Mouse (Mus musculus): ENCODE measurements around the gene Pck1.

Gene Pck1

DNA sequence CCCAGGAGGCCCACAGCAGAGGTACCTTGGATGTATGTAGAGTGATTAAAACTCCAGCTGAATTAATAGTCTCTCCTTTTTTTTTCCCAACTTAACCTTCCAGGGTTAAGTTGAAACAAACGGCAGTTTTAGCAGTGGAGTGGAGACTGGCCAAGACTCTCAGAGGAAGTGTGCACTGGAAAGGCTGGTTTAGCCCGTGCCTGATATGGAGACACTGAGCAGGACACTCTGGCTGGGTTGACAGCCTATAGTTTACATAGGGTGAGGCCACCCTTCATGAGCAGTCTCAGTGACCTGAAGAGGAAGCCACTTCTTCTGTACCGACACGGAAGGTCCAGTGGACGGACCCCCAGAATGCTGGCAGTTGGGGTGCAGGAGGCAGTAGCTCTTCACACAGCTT is 1.5 kb upstream of the Pck1 start:
- no peak for DNase-seq

DNA sequence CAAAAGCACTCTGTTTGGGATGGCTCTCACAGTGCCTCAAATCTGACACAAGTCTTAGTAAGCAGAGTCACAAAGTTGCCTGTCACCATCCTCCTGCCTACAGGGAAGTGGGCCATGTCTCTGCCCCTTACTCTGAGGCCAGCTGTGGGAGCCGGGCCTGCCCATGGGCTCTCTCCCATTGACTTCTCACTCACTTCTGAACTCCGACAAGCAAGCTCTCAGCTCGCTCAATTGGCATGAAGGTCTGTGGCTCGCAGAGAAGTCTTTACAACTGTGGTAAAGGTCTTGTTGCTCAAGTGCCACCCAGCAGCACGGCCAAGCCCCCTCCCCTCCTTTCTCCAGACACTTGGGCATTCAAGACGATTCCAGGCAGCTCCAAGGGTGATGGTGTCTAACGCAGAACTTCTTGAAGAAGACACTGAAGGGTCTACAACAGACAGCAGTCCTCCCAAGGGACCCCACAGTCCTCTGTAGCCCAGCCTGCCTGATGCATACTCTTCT is 1.0 kb upstream of the Pck1 start:
- no peak for DNase-seq

DNA sequence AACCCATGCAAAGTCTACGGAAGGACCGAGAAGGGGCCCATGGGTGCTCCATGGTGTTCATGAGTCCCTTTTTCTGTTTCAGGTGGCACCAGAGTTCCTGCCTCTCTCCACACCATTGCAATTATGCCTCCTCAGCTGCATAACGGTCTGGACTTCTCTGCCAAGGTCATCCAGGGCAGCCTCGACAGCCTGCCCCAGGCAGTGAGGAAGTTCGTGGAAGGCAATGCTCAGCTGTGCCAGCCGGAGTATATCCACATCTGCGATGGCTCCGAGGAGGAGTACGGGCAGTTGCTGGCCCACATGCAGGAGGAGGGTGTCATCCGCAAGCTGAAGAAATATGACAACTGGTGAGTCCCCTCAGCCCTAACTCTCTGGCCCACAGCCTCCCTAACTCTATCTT is 418 bp downstream of the Pck1 start:
- no peak for DNase-seq

DNA sequence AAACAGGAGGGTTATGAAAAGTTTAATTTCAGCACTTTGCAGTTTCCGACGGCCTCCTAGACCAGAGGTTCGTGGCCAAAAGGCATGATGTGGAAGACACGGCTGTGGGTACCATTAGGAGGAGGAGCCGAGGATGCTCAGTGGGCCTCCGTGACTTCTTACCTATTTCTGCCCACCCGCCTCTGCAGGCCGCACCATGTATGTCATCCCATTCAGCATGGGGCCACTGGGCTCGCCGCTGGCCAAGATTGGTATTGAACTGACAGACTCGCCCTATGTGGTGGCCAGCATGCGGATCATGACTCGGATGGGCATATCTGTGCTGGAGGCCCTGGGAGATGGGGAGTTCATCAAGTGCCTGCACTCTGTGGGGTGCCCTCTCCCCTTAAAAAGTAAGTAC is 1.7 kb downstream of the Pck1 start:
- DNase-seq = no peak

DNA sequence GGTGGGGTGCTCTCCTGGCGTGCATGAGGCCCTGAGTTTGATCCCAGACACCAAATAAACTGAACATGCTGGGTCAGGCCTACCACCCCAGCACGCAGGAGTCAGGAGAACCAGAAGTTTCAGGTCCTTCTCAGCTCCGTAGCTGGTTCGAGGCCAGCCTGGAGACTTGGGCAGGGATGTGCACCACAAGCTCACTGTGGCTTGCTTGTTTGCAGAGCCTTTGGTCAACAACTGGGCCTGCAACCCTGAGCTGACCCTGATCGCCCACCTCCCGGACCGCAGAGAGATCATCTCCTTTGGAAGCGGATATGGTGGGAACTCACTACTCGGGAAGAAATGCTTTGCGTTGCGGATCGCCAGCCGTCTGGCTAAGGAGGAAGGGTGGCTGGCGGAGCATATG is 2.1 kb downstream of the Pck1 start:
- no peak for DNase-seq

DNA sequence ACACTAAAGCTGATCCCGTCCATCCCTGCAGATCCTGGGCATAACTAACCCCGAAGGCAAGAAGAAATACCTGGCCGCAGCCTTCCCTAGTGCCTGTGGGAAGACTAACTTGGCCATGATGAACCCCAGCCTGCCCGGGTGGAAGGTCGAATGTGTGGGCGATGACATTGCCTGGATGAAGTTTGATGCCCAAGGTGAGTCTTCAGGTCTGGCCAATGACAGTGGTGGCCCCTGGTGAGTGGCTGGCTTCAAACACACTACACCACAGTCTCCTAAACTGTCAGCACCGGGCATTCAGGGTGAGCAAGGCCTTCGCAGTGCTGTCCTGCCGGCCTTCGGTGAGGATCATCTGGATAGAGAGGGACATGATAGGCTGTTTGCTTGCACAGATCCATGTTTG is 3.1 kb downstream of the Pck1 start:
- DNase-seq = no peak

DNA sequence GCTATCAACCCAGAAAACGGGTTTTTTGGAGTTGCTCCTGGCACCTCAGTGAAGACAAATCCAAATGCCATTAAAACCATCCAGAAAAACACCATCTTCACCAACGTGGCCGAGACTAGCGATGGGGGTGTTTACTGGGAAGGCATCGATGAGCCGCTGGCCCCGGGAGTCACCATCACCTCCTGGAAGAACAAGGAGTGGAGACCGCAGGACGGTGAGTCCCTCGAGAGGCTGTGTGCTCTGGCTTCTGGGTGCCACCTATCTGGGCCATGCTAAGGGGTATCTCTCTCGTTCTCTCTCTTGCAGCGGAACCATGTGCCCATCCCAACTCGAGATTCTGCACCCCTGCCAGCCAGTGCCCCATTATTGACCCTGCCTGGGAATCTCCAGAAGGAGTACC is 4.1 kb downstream of the Pck1 start:
- no peak for DNase-seq

DNA sequence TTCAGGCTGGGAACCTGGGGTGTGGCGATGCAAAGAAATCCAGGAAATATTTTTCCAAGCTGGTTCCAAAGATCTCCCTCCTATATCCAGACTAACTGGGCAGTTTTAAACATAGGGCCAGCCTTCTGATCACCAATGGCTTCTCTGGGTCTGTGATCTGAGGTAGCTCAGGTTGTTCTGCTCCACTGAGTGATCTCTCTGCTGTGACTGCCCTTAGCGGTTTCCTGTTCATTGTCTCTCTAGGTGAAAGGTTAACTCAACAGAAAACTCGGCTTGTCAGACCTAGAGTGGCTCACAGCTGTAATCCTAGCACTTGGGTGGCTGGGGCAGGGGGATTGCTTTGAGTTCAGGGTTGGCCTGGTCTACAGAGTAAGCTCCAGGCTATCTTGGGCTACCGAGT is 4.5 kb downstream of the Pck1 start:
- DNase-seq = no peak

DNA sequence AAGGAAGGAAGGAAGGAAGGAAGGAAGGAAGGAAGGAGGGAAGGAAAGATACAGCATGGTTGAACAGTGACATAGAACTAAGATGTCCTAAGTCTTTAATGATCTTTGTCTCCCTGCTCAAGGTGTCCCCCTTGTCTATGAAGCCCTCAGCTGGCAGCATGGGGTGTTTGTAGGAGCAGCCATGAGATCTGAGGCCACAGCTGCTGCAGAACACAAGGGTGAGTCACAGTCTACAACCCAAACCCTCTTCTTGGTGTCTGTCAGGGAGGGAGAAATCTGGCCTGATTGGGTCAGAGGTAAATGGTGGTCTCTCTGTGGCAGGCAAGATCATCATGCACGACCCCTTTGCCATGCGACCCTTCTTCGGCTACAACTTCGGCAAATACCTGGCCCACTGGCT is 5.0 kb downstream of the Pck1 start:
- no peak for DNase-seq

DNA sequence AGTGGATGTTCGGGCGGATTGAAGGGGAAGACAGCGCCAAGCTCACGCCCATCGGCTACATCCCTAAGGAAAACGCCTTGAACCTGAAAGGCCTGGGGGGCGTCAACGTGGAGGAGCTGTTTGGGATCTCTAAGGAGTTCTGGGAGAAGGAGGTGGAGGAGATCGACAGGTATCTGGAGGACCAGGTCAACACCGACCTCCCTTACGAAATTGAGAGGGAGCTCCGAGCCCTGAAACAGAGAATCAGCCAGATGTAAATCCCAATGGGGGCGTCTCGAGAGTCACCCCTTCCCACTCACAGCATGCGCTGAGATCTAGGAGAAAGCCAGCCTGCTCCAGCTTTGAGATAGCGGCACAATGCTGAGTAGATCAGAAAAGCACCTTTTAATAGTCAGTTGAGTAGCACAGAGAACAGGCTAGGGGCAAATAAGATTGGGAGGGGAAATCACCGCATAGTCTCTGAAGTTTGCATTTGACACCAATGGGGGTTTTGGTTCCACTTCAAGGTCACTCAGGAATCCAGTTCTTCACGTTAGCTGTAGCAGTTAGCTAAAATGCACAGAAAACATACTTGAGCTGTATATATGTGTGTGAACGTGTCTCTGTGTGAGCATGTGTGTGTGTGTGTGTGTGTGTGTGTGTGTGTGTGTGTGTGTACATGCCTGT is 5.7 kb downstream of the Pck1 start:
- no peak for DNase-seq

DNA sequence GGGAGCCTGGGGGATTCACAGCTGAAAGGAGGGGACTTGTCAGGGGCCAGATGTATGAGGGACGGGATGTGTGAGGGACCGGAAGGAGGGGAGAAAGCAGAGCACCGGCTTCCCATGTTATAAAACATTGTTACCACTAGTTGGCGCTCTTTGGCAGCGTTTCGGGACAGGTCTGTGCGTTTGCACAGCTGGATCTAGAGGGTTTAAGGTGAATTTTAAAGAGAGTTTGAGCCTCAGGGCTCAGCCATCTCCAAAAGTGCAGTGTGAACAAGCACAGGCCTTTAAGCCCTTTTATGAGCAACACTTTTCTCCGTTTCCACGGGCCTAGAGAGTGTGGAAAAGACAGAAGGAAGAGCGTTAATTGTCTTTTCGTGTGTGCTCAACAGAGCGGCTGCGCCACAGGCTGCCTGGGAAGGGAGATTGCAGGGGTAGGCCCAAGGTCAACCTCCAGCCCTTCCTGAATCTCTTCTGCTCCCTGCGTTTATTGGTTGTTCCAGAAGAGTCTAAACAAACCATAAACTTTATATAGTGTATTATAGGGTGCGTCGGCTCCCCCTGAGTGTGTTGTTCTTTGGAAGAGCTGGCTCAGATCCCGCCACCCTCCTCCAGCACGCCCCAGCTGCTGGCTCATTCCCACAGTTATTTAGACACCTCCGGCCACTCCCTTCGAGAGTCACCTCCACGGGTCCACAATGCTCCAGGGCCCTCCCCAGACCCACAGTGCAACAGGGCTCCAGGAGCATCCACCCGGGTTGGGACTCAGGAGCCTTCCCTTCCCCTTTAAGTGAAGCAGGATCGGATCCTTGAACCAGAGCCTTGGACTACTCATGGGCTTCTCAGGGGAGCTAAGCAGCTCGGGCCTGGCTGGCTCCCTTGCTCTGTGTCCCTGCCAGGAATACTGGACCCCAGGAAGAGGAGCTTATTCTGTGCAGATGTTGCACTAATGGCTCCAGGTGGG is 6.8 kb downstream of the Pck1 start:
- peak; percentile 78 for DNase-seq

DNA sequence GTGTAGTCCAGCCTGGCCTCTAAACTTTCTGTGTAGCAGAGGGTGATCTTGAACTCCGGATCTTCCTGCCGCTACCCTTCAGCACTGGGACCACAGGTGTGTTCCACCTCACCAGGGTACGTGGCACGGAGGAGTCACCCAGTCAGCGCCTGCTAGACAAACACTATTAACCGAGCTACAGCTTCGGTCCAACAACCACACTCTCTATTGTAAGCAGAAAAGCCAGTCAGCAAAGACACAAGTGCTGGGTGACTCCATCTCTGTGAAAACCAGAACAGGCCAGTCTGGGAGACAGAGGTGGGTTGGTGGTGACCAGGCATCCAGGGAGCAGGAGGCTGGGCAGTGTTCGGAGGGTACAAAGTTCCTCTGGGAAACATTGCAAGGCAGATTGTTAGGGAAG is 10.5 kb downstream of the Pck1 start:
- no peak for DNase-seq

DNA sequence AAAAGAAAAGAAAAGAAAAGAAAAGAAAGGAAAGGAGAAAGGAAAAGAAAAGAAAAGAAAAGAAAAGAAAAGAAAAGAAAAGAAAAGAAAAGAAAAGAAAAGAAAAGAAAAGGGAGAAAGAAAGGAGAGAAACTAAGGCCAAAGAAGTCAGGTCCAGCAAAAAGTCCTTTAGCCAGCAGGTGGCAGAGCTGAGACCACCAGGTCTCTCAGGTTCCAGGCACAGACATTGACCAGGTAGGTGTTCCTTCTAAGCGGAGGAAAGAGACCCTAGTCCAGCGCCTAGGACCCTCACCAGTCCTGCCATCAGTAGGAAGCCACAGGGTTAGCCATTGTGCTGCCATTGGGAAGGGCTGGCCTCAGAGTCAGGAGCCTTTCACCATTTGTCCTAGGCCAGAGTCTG is 11.5 kb downstream of the Pck1 start:
- DNase-seq = peak; percentile 76

DNA sequence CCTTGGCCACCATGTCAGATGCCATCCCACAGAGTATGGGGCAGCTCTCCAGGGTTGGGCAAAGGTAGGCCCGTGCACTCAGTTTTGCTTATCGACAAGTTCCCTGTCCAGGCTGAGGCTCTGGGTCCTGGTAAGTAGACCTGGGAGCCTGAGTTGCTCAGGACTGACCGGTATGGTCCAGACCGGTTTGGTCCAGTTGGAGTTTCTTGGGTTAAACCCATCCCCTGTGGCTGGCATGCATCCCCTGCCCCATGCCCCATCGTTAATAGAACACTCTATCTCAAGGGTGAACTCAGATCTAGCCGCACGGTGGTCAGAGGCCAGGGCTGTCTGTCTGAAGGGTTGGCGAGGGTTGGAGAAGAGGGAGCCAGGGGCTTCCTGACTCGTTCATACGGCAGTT is 12.1 kb downstream of the Pck1 start:
- DNase-seq = no peak

DNA sequence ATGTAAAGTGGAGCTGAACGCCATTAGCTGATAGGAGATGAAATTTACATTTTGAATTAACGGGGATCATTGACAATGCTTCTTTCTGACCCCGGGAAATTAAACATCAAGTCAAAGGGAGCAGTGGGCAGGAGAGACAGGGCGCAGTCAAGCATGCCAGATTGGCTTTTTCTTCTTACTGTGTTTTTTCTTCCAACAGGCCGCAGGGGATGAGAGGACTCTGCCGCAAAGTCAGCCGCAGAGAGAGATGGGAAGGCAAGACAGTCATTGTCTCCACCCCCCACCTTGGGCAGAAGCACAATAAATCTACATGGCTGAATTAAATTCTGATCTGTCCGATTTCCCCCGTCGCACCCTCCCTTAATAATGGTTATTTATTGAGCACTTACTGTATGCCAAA is 12.5 kb downstream of the Pck1 start:
- DNase-seq = no peak

DNA sequence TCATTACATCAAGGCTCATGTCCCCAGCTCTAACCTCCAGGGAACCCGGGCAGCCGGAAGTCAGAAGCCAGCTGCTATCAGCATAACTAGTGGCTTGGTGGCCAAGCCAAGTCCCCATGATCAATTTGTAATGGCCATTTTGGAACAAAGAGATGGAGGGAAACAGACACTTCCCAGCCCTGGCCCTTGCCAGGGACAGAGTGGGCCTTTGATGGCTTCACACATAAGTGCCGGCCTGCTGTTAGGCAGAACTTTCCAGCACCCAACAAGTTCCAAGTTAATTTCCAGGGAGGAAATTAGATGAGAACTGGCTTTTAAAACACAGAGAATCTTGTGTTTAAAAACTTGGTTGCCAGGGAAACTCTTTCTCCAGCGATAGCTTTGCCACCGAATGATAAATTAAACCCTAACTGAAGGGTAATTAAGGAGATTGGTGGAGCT is 15.6 kb downstream of the Pck1 start:
- DNase-seq = no peak

DNA sequence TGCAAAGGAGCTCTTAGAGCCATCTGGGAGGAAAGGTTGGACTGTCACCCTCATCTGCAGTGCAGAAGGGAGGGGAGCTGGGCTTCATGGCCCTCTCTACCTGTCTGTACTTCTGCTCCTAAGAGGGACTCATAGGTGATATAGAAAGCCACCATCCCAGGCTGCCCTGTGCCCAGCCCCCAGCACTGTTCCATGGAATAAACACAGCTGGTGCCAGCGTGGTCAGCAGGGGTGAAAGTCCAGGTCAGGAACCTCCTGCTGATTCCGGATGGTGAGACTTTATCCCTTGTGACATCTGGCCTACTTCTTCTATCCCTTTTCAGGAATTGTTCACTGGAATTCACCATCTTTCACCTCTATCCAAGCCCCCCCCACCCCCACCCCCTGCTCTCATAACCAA is 17.2 kb downstream of the Pck1 start:
- DNase-seq = no peak

DNA sequence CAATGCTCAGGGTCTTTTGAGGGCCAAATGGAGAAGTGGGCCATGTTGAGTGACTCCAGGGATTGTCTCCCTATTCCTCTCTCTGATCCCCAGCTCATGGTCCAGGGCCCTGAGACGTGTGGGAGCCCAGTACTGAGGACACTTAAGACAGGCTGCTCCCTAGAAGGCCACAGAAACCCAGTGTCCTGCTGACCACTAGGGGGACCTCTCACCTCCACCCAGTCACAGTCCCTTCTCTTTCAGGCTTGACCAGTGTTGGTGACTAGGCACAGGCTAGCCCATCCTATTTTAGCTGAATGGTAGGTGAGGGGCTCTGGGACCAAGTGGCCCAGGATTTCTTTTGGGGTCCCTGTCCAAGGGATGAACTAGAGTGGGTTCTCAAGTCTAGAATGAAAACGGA is 17.9 kb downstream of the Pck1 start:
- no peak for DNase-seq

DNA sequence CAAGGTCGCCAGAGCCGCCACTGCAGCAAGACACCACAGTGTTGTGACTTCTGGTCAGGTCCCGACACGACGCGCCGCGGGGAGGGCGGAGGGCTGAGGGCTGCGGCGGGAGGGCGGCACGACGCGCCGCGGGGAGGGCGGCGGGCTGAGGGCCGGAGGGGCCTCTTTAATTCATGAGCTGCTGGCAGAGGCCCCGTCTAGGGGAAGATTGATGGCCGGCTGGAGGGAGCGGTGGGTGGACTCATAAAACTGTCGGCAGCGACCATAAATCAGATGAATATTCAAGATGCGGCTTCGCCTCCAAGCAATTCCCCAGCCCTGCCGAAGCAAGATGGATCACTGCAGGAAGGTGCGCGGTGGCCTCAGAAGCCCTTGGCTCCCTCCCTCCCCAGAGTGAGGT is 18.6 kb downstream of the Pck1 start:
- peak; percentile 53 for DNase-seq

DNA sequence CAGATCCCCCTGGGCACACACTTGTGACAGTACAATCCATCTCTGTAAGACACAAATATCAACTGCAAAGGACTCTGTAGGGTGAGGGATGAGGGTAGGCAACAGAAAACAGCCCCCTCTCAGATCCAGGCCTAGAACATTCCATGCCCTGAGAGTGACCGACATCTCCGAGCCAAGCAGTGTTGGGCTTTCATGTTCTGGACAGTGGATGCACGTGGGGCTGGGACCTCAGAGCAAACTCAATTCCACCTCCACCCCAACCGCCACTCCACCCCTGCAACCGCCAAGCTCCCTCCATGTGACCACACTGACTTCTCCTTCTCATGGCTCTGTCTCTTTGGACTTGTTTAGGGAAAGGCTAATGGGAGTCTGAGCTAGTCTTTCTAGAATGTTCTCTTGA is 19.1 kb downstream of the Pck1 start:
- no peak for DNase-seq

DNA sequence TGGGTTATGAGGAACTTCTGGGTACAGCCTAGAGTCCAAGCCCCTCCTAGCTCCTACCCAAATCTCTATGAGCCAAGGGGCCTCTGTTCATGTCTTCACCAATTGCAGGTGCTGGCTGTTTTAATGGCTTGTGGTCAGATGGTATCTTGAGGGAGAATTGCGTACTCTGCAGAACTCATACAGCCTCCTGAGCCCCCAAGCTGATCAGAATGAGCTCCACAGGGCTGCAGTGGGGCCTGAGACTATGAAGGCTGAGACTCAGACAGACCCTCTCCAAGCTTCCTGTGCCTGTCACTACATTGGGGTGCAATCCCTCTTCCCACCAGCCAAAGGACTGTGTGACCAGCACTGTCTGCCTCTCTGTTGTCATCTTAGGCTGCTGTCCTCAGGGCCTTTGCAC is 19.5 kb downstream of the Pck1 start:
- DNase-seq = no peak

DNA sequence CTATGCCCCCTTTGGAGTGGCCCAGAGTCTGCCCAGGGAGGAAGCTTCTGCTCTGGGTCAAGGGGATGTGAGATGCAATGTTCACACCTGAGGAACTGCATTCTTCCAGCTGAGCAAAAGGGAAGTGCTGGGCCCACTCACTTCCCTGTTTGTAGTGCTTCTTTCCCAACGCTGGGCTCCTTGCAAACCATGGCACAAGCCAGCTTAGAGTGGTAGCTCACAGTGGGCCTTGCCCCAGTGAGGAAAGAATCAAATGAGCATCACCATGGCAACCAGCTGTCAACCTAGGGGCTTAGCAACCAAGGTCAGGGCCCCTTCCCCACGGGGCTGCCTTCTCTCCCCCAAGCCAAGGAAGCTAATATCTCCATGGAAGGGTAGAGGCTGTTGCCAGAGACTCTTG is 20.2 kb downstream of the Pck1 start:
- DNase-seq = no peak

DNA sequence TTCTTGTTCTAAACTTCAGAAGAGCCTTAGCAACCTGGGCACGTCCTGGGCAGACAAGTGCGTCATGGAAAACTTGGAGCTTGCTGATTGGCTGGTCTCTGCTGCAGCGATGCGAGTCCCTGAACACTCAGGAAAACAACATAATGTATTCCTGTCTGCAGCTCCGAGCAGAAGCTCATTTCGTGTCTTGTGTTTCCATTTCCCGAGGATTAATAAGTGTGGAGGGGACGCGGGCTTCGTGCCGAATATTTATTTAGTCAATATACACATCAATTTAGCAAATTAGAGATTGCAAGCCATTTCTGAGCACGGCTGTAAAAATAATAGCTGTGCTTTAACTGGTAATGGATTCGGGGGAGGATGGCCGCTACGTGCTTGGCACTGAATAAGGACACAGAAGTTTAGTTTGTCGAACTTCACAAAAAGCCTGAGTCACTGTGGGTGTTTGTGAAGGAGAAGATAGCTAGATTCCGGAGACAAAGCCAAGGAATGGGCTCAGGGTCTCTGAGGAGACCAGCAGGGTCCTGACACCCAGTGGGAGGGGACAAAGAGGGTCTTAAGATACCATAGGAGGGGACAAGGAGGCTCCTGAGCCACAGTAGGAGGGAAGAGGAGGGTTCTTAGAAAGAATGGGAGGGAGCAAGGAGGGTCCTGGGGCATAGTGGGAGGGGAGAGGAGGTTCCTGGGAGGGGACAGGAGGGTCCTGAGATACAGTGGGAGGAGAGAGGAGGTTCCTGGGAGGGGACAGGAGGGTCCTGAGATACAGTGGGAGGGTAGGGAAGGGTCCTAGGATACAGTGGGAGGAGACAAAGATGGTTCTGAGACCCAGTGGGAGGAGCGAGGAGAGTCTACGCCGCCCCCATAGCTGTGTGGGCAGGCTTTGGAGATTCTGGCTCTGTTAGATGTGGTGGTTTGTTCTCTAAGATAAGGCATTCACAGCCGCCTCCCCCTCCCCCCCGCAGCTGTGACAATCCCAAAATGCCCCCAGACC is 21.0 kb downstream of the Pck1 start:
- DNase-seq = peak; percentile 63
